Mouse (Mus musculus) monocyte, adult 5-6 weeks (primary cell): ENCODE measurements around the gene Kcnk4. TPM values are rescaled to one million over a fixed set of nuclear protein-coding genes. Genes with fewer than 3 reads are reported as not detected.
"Not testable (repeated sequence)": the region's sequence is repeated elsewhere in the genome, so short reads cannot be mapped to it uniquely, and the experiment has no call there.

ENCODE experiments used
- ATAC-seq: fragments of 153-309, 156-312 bp; replicated peaks from 2 replicates; pipeline ENCODE4 v1.8.0; 2017; ENCODE audit warnings: mild to moderate bottlenecking; ENCODE audit not compliant: low TSS enrichment, insufficient number of reproducible peaks, severe bottlenecking, poor library complexity, low FRiP score
- total RNA-seq: library from RNA; stranded (forward); fragments of 200-1000, 200-491, 200-594 nt; gene quantifications from 3 replicates; pipeline ENCODE4 v1.2.3, GENCODE M21; 2017

The Kcnk4 gene
- total RNA-seq, 1 experiment from 2014 or later: not detected

DNA sequence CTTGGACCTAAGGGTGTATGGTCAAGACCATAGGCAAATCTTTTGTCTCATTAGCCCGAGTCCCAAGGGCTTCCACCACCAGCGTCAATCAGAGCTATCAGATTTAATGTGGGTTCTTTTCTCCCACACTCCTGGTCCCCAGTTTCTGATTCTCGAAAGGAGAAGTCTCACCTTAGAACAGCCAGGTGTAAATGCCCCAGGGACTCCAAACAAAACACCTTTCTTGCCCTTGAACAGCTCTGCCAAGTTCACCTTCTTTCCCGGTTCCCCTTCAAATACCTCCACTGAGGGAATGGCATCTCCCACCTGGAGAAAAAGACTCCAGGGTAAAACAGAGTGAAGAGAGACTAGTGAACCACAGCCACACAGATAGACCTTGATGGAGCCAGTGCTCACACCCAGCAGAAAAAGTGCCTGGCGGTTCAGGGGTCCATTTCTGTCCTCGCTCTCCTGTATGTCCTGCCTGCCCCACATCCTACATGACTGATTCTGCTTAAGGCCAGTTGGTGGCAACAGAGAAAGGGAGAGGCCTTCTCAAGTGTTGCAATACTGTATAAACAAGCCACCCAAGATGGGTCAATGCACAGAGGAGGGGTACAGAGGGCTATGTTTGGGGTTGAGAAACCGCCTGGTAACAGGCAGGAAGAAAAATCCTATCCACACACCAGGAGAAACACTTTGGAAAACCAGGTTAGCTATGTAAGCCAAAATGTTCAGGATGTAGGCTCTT, 26.3 kb downstream of the Kcnk4 start:
- ATAC-seq: no peak

DNA sequence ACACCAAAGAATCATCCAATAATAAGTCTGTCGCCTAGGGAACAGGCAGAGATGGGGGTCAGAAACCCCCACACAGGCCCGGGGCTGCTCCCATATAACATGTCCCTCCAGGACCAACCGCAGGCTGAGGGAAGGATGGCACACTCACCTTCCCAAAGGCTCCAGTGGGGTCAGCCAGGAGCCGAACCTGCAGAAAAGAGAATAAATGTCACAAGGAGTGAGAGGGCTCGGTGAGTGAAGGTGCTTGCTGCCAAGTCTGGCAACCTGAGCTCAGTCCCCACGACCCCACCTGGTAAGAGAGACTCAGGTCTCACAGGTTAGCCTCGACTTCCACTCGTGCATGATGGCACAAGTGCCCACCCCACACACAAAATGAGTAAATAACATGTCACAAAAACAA, 27.2 kb downstream of the Kcnk4 start:
- no peak for ATAC-seq

DNA sequence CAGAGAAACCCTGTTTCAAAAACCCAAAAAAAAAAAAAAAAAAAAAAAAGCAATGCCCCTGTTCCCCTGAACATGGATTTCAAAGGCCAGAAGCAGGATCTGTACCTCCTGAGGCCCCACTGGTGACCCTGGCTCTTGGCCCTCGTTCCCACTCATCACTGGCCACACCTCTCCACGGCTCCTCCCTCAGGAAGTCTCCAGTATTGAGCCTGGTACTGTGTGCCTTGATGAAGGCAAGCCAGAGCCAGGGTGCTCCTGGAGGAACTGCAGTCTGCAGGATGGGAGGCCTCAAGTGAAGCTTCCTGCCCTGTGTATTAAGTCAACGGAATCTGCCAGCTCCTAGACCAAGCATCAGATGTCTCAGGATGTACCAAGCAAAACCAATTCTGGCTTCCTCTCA, 28.1 kb downstream of the Kcnk4 start:
- no peak for ATAC-seq

DNA sequence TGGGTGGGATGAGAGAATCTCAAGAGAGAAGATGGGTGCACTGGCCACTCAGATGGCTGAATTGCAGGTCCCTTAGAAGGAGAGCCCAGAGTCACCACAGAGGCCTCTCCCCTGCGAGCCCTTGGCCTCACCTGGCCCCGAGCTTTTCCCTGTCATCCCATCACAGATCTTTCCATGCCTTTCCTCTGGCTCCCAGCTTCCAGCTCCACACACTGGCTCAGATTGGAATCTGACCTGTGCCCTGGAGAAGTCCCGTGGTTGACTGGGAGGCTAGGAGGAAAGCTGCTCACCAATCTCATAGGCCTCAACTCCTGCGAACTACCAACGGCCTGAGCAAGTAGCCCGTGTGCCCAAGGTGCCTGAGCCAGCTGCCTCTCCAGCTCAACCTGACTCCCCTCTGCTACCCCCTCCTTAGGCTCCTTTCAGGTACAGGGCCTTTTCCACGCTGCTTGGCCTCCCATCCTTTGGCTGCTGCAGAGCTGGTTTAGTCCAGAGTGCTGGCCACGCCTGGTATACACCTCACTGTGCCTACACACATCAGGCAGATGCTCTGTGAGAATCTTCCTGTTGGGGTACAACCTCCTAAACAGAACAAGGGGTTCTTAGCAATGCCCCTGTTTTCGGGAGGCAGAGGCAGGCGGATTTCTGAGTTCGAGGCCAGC, 28.7 kb downstream of the Kcnk4 start:
- no peak for ATAC-seq

DNA sequence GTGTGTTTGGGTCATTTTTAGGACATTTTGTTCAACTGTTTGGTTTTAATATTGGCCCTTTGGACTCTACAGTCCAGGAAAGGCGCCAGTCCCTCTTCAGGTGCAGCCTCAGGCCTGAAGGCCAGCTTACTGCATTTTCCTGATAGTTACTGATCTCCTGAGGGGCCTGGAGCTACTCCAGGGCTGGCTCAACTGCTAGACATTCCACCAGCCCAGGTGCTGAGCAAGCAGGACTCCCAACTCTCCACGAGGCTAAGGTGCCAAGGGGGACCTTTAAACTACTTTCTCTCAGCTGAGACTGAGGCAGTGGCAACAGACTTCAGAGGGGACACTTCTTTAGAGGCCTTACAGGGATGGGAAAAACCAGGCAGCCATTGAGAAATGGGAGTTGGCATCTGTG, 29.5 kb downstream of the Kcnk4 start:
- no peak for ATAC-seq

DNA sequence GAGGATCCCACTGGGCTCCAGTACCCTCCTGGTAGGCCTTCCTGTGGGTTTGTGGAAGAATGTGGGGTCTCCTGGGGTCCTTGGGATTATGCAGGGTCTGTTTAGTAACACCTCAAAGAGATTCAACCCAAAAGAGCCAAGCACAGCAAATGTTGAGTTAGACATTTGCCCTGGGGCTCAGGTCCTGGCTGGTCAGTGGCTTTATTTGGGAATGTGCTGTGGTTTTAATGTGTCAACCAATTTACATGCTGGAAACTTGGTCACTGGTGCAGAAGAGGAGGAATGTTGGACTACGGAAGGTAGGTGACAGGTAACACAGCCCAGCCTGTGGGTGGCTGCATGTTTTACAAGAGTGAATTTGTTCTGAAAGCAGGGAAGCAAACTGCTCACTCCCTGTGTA, 31.3 kb downstream of the Kcnk4 start:
- ATAC-seq: no peak

DNA sequence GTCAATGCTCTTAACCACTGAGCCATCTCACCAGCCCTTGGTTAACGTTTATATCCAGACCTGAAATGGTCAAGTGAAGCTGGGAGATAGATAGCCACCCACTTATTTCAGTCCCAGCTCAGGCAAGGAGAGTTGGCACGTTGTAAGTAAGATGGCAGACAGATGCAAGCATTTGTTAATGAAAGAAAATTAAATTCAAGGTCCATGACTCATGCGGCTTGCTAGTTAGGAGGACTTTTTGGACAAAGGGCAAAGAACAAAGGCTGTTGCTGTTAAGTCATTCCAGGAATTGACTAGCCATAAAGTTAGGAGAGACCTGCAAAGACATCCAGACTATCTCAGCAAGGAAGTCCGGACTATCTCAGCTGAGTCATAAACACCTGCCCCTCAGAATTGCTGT, 34.7 kb downstream of the Kcnk4 start:
- ATAC-seq: no peak

DNA sequence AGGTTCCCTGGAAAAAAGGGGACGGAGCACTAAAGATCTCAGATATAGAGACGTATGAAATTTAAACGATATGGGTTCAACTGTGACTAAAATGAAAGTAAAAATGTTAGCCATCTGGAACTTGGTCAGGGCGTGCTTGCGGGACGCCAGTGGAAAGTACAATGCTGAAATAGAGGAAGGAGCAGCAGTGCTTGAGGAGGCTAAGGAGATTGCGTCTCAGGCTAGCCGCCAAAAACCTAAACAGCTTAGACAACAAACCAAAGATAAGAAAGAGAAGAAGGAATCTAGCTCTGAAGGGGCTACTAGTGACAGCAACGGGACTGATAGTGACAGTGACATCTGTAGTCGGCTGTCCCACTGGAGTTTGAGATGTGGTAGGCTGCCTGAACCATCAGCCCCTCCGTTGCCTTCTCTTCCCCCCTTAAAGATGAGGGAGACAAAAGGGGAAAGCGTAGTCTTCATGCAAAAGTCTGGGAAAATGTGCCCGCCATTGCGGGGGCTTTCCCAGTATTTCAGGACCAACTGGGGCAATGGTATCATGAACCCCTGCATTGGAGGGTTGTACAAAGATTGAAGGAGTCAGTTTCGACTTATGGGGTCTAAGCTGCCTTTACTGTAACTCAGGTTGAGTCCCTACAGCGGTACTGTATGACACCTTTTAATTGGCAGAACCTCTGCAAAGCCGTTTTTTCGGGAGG, 38.6 kb downstream of the Kcnk4 start:
- not testable (repeated sequence) for ATAC-seq

DNA sequence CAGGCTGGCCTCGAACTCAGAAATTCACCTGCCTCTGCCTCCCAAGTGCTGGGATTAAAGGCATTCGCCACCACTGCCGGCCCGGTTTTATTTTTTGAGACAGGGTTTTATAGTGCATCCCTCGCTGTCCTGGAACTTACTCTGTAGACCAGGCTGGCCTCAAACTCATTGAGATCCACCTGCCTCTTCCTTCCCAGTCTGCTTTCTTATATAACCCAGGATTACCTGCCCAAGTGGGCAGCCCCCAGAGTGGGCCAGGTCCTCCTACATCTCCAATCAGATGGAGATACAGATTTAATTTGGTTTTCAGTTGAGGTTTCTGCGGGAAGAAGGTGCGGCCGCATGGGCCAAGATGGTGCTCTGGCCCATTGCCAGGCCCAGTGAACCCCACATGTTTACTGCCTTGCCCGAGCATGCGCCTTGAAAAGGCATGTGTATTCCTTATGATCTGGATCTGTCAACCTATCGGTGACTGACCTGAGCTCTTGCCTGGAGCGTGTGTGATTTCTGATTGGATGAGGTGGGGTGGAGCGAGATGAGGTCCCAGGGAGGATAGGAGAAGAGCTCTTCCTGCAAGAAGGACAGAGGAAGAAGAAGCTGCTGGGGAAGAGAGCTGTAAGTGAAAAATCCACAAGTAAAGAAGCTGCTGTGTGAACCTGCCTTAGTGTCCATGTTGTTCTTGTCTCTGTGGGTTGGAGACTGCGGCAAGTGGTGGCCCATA, 40.4 kb downstream of the Kcnk4 start:
- no peak for ATAC-seq

DNA sequence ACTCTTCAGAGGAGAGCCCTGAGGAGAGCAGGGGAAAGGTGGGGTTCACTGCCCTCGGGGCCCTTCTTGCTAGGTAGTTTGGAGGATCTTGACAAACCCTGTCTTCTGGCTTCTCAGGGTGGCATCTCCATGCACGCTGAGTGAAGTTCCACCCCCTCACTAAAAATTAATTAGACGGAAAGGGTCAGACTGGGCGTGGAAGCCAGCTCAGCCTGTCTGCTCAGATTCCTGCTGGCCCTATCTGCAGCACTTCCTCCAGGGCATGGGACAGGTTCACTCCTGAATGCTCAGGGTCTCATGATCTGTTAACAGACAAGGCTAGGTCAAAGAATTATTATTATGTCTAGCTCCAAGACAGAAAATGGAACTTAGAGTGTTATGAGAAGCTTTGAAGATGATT, 41.8 kb downstream of the Kcnk4 start:
- ATAC-seq: no peak

DNA sequence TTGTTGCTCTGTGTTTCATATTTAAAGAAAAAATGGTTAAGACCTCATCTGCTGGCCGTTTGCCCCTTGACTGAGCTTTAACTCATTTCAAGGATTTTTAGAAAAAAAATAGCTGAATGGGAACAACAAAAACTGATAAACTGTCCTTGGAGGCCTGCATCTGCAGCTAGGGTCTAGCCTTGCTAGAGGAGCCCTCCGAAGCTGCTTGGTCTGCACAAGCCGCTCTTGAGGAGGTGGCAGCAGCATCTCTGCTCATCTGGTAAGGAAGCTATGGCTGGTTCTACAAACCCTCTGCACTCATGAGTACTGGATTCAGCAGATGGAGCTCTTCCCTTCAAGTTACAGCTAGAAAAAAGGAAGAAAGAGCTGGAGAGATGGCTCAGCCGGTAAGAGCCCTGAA, 56.4 kb downstream of the Kcnk4 start:
- no peak for ATAC-seq

DNA sequence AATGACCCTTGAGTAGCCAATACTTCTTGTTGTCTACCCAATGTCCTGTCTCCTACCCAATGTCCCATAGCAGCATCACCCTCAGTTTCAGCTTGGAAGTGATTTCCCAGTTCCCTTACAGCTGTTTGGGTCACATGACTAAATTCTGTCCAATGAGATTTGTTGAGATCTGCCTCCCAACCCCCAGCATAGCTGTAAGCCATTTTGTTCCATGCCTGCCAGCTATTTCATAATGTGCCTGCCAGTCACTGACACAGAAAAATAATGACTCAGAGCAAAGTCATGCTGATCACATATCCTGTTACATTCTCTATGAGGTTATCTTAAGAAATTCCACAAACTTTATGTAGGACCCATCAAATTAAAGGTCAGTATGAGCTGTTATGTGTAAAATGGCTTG, 57.5 kb downstream of the Kcnk4 start:
- no peak for ATAC-seq

DNA sequence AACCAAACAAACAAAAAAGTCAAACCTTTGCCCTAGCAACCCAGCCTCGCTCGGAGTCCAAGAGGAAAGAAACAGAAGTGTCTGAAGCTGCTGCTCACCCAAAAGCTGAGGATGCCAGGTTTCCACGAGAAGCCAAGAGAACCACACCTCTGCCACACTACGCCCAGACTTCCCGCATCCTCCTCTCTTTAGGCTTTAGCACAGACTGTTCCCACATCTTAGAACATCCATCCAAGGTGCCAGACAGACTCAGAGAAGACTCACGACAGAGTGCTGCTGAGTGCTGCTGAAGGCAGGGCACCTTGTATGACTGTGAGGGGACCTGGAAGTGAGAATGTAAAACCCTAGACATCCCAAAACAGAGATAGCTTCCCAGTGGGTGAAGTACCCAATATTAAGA, 58.5 kb downstream of the Kcnk4 start:
- ATAC-seq: no peak

DNA sequence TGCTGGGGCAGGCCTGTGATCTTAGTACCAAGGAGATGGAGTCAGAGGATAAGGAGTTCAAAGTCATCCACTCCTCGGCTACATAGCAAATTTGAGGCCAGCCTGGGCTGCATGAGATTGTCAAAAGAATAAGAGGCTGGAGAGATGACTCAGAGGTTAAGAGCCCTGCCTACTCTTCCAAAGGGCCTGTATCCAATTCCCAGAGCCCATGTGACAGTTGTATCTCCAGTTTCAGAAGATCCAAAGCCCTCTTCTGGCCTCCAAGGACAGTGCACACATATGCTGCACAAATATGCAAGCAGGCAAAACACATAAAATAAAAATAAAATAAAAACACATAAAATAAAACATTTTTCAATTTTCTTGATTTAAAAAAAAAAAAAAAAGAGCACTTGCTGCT, 60.1 kb downstream of the Kcnk4 start:
- no peak for ATAC-seq

Other genes starting within 250 kb of the Kcnk4 start
- gene Rps6ka4, start 93.9 kb downstream of the Kcnk4 start, total RNA-seq: 11.8 to 24.6 TPM (median 20.5 TPM) in 3 replicates
- 92.9 to 171 TPM (median 102 TPM) in 3 replicates for gene Ccdc88b, start 76.3 kb downstream of the Kcnk4 start, total RNA-seq
- gene Trmt112, start 24.8 kb downstream of the Kcnk4 start, total RNA-seq: 84.5 to 135 TPM (median 85.6 TPM) in 3 replicates
- gene Prdx5, start 24.4 kb downstream of the Kcnk4 start, total RNA-seq: 520 to 936 TPM (median 803 TPM) in 3 replicates
- 39.1 to 50.2 TPM (median 46.8 TPM) in 3 replicates for gene Esrra, start 12.7 kb downstream of the Kcnk4 start, total RNA-seq
- gene Catsperz, start 9.1 kb downstream of the Kcnk4 start, total RNA-seq: not detected in 3 replicates
- gene Bad, start 7.3 kb upstream of the Kcnk4 start, total RNA-seq: 9.3 to 26.0 TPM (median 10.3 TPM) in 3 replicates
- gene Gpr137, start 8.0 kb upstream of the Kcnk4 start, total RNA-seq: 13.1 to 16.8 TPM (median 14.2 TPM) in 3 replicates
- 31.2 to 34.4 TPM (median 33.6 TPM) in 3 replicates for gene Ppp1r14b, start 40.5 kb upstream of the Kcnk4 start, total RNA-seq
- 9.2 to 17.4 TPM (median 15.8 TPM) in 3 replicates for gene Plcb3, start 42.0 kb upstream of the Kcnk4 start, total RNA-seq
- 62.9 to 104 TPM (median 63.6 TPM) in 3 replicates for gene Fkbp2, start 46.0 kb upstream of the Kcnk4 start, total RNA-seq
- 0.43 to 3.0 TPM (median 1.8 TPM) in 3 replicates for gene Vegfb, start 53.1 kb upstream of the Kcnk4 start, total RNA-seq
- 20.1 to 34.0 TPM (median 27.0 TPM) in 3 replicates for gene Dnajc4, start 58.1 kb upstream of the Kcnk4 start, total RNA-seq
- gene Nudt22, start 61.6 kb upstream of the Kcnk4 start, total RNA-seq: 8.8 to 12.2 TPM (median 9.7 TPM) in 3 replicates
- 2.5 to 5.0 TPM (median 3.0 TPM) in 3 replicates for gene Trpt1, start 61.6 kb upstream of the Kcnk4 start, total RNA-seq
- 265 to 357 TPM (median 285 TPM) in 3 replicates for gene Fermt3, start 85.0 kb upstream of the Kcnk4 start, total RNA-seq
- gene Stip1, start 105.5 kb upstream of the Kcnk4 start, total RNA-seq: 86.9 to 106 TPM (median 100 TPM) in 3 replicates
- gene Macrod1, start 122.3 kb upstream of the Kcnk4 start, total RNA-seq: 0.32 to 1.8 TPM in 2 of 3 replicates, not detected in the other
- gene Flrt1, start 171.2 kb upstream of the Kcnk4 start, total RNA-seq: 0.10 TPM in 1 of 3 replicates, not detected in the others